Mouse (Mus musculus): Measurements from ENCODE around the gene Pou4f1. TPM values are rescaled to one million over a fixed set of nuclear protein-coding genes. Genes with fewer than 3 reads are reported as not detected.

The Pou4f1 gene
- polyA plus RNA-seq (2012) = 11.2 and 13.0 TPM in 2 replicates

DNA sequence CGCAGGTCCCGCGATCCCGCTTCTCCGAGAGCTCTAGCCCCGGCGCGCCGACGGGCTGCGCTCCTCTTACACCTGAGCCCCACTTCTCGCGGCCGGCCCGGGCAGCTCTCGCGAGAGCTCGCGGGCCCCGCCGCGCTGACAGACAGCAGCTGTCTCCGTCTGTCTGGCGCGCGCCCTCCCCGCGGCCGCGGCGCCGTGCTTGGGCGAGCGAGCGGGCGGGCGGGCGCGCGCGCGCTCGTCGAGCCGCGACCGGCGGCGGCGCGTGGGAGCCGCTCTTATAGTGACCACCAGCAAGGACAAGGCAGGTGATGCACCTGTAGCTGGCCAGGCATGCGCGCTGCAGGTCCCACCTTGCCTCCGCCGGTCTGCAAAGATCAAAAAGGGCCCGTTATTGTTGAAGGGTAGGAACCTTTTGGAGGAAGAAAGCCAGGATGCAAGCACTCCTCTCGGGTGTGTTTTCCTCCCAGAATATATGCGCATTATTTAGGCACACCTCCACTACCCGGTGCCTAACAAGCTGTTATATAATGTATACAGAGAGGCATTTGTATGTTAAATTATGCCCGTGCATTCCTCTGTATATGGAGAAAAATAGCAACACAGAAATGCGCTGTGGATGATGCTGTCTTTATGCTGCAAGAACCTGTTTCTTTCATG, at the start of gene Pou4f1:
Gene Pou4f1 (minus strand): TSS at position 34 of the 657 bp plus-strand sequence.
- no peak for TF ChIP-seq GATA1 (IDR thresholded peaks at IDR 0.05; ENCODE audit: low read length)

DNA sequence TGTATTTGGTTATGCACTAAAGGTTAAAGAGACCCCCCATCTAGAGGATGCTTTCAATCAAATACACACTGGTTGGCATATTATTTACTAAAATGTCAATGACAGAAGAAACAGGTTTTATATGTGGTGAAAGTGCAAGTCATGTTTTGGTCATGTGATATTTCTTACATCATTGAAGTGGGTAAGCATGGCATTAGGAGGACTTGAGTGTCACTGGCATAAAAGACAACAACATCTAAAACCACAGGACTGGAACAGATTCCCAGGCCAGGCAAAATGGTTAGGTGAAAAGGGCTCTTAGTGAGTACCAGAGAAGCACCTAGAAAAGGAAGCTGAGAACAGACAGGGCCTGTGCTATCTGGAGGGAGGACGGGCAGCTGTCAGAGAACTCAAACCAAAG, 43.9 kb upstream of the Pou4f1 start:
- no peak for TF ChIP-seq GATA1 (IDR thresholded peaks at IDR 0.05; ENCODE audit: low read length)

DNA sequence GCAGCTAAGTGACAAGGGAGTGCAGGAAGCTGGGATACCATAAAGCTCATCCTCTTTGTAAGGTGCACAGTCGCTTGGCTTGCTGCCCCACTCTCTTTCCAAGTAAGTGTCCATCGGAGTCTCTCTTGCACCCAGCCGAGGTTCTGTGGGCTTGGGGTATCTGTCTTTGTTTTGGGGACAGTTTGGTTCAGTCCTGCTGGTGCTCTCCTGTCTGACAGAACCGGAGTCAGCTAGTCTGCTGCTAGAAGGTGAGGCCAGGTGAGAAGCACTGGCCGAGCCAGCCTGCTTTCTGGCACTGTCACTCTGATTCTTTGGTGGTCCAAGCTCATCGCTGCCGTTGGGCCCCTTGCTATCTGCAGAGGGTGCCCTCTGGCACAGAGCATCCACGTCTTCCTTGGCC, 12.0 kb upstream of the Pou4f1 start:
- TF ChIP-seq GATA1 (IDR thresholded peaks at IDR 0.05; ENCODE audit: low read length) = no peak

DNA sequence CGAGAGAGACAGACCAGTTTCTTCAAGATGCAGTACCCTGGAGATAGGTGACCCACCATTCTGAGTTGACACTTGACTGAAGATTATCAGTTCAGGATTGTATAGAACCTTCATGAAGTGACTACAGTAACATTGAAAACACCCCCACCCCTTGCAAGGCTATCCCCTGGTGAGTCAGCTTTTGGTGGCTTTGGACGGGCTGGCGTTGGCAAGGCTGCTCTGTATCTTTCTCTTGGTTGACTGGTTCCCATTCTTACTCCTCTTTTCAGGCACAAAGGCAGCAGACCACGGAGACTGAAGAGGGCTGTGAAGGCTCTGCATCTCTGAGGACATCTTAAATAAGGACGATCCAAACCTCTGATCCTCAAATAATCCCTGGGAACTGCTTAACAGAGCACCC, 10.8 kb upstream of the Pou4f1 start:
- TF ChIP-seq GATA1 (IDR thresholded peaks at IDR 0.05; ENCODE audit: low read length) = no peak

DNA sequence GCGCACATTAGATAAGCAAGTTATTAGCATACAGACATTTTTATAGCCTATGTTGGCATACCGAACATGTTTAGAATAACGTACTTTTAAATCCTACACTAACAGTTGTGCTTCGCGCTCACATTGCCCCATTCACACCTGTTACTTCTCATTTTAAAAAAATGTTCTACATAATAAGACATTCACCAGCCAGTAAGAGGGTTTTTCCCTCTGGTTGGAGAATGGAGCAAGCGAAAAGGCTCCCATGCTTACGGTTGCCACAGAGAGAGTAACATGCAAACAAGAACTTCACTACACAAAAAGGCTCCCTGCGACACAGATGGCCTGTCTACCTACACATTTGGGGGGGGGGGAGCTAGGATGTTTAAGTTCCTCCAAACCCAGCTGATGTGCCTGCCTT, 9.8 kb upstream of the Pou4f1 start:
- TF ChIP-seq GATA1 (IDR thresholded peaks at IDR 0.05; ENCODE audit: low read length) = no peak

DNA sequence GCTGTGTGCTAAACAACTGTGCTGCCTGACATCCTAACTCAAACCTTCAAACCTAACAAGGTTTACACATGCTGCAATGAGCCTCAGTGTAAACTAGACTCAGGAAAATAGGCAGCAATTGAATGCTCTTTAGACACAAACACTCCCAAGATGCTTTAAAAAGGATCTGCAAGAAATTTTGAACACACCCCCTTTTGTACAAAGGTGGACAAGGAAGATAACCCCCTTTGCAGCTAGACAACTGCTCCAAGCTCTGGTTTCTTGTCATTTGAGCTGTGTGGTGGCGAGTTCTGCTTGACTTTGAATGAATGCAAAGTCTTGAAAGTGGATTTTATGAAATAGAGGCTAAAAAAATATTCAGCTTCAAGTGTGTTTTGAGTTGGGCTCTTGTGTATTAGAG, 7.6 kb upstream of the Pou4f1 start:
- TF ChIP-seq GATA1 (IDR thresholded peaks at IDR 0.05; ENCODE audit: low read length) = no peak

DNA sequence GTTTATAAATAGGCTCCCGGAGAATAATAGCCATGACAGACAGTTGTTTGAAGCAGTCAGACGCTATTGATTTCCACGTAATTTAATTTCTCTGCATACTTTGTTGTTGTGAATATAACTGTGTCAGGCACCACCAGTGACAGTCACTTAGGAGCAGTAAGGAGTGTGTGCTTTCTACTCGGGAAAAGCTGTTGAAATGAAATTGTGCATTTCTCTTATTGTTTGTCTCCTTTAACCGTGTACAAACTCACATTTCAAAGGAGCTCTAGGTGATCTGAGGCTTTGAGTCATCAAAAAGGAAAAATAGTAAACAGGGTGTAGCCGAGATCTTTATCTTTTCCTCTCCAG, 798 bp upstream of the Pou4f1 start:
- no peak for TF ChIP-seq GATA1 (IDR thresholded peaks at IDR 0.05; ENCODE audit: low read length)

DNA sequence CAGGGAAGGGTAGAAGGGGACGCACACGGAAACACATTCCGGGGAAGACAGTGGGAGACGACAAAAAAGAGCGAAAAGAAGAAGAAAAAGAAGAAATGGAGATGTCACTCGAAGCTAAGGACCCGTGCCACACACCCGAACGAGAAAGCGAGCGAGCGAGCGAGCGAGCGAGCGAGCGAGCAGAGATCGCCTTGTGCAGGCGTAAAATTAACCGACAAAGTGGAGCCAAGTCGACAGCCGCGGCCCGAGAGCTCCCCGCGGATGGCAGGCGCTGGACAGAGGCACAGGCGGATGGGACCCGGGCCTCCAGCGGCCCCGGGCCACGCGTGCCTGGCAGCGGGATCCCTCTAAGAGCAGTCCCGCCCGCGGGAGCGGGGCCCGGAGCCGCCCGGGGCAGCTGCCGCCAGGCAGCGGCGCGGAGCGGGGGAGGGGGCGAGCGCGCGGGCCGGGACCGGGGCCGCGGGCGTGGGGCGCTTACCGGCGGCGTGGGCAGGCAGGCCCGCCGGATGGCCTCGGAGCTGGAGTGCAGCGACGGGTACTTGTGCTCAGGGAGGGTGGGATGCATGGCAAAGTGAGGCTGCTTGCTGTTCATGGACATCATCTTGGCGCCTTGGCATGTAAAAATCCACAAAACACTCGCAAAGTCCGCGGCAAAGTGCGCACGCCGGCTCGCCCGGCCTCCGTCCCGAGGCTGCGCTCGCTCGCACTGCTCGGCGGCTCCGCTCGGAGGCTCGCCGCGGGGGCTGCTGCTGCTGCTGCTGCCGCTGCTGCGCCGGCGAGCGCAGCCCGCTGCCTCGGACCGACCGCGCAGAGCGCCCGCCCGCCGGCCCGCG, 450 bp downstream of the Pou4f1 start:
- TF ChIP-seq GATA1 (IDR thresholded peaks at IDR 0.05; ENCODE audit: low read length) = no peak

DNA sequence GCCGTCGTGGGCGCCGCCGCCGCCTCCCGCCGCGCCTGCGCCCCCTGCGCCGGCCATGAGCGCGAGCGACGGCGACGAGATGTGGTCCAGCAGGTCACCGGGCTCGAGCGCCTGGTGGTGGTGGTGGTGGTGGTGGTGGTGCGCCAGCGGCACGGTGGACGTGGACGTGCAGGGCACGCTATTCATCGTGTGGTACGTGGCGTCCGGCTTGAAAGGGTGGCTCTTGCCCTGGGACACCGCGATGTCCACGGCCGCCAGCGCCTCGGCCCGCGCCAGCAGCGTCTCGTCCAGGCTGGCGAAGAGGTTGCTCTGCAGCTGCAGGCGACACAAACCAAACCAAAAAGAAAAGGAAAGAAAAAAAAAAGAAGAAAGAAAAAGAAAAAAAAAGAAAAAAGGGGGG, 1.2 kb downstream of the Pou4f1 start:
- TF ChIP-seq GATA1 (IDR thresholded peaks at IDR 0.05; ENCODE audit: low read length) = no peak

DNA sequence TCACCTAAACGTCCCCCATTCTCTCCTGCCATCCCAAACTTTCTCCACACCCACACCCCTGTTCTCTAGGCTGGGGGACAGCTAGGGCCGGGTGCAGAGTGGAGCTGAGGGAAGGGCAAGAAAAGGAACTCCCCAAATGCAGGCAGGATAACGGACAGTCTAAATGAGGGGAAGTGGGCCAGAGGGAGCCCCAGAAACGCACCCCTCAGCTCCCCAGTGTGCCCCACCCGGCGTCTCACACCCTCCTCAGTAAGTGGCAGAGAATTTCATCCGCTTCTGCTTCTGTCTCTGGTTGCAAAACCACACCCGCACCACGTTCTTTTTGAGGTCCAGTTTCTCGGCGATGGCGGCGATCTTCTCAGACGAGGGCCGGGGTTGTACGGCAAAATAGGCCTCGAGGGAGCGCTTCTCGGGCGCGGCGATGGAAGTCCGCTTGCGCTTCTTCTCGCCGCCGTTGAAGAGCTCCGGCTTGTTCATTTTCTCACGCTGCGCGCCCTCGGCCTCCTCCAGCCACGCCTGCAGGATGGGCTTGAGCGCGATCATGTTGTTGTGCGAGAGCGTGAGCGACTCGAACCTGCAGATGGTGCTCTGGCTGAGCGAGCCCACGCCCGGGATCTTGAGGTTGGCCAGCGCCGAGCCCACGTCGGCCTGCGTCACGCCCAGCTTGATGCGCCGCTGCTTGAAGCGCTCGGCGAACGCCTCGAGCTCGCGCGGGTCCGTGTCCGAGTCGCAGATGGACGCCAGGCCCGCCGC, 2.1 kb downstream of the Pou4f1 start:
- no peak for TF ChIP-seq GATA1 (IDR thresholded peaks at IDR 0.05; ENCODE audit: low read length)

DNA sequence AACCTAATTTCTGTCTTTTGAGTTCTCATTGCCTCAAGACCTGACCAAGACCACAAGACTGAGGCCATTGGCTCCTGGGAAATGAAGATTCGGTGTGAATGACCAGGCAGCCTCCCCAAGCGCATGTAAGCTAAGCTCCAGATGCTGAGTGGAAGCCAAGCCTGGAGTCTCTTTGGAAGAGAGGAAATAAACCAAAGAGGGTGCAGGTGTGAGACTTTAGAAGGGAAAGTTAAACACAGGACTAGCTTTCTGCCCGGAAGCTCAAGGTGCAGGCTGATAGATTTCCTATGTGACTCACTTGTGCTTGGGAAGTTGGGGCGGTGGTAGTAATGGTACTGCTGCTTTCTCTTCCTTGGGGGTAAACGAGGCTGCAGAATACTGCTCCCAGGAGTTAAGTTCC, 3.0 kb downstream of the Pou4f1 start:
- TF ChIP-seq GATA1 (IDR thresholded peaks at IDR 0.05; ENCODE audit: low read length) = no peak

DNA sequence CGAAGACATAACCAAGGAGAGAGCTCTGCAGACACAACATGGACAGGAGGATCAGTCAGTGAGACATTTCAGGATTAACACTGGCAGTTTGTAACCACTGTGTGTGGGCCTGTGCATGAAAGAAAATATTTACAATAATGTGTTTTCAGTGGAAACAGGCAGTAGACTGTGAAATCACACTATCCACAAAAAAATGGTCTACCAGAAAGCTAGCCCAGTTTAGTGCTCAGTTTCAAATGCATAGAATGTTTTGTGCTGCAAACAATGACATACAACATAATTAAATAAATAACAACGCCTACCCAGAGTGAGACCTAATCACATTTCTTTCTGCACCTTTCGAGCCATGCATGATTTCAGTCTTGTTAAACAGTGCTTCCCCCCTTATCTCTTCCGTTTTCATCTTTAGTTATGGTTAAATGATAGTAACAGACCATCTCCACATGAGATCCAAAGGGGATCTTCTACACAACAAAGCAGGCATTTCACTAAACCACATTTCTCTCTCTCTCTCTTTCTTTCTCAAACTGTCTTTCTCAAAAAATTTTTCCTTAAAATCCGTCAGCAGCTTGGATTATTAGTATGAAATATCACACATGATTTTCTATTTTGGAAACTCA, 4.1 kb downstream of the Pou4f1 start:
- no peak for TF ChIP-seq GATA1 (IDR thresholded peaks at IDR 0.05; ENCODE audit: low read length)

DNA sequence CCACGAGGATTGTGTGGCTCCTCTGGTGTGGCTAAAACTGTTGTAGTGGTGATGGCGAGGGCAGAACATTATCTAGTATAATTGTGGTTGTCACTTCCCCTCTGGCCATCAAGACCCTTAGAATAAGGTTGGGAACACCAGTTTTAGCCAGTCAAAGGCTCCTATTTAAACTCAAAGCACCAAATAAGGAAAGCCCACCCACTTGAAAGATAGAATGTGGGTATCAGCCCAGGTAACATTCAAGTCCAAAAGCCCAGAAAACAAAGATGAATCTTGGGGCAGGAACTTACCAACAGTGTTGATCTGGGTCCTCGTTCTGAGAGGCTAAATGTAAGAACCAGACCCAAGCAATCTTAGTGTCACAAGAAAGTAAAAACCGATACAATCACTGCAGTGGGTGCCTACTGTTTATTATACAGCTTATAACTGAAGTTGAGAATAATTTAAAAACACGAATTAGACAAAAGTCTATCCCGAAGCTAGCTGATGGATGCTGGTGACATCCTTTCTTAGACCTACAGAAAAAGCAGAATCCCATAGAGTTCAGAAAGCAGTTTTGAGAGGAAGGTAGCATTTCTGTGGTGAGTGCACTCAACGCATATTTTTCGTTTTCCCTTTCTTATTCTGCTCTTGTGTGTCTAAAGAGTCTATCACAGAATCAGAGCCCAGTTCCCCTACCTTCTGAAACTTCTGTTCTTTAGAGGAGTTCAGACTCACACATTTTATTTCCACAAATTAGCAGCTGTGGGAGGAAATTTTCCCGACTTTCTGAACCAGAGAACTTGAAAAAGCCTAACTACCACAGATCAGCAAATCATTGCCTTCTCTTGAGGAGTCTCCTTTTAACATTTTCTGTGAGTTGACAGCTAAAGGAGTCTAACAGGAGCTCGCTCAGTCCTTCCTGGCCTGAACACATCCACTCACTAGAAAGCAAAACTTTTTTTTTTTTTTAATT, 6.2 kb downstream of the Pou4f1 start:
- no peak for TF ChIP-seq GATA1 (IDR thresholded peaks at IDR 0.05; ENCODE audit: low read length)

DNA sequence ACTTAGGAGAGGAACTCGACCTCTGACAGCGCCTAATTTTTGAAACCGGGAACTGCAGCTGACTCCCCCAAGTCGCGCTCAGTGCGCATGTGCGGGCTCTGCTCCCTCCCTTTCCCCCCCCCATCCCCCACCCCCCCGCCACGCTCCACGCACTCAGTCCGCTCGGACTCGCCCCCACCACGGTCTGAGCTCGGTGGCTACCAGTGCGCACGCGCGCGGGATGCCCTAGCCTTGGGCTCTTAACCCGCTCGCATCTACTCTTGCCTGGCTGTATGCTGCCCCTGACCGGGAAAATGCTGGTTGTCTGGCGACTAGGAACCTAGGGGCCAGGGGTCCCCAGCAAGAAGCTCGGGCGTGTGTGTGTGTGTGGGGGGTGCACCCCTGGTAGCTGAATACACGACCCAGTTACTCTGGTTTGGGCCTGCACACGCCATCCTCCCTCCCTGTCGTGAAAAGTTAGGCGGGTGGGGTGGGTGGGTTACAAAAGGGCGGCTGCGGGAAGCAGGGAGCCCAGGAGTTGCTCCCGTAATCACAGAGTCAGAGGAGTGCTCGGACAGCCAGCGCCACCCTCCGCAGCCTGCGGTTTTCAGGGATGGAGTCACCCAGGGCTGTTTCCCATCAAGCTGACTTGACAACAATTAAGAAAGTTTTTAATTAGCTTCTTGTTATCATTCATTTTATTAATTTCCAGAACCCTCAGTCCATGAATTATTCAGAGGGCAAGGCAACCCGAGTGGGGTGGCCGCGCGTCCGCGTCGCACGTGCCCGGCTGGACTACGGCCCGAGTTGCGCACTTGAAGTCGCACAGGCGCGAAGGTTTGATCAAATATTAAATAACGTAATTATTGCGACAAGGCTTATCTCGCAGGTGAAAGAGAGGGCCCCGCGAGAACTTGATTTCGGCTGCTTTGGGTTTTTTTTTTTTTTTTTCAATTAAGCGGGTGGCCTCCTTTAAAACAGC, 7.2 kb downstream of the Pou4f1 start:
- TF ChIP-seq GATA1 (IDR thresholded peaks at IDR 0.05; ENCODE audit: low read length) = no peak

Measured in G1E-ER4 (cell line).